Mouse (Mus musculus): ENCODE measurements at regions not wholly inside any gene's neighbourhood (a gene's known extent, or its start where the extent isn't known, plus 50 kb on each side); places are given as distances from the start of the nearest gene placed in this dataset.

GRCm38 (mm10) chr1:168991506-168992244 is 539.6 kb downstream of the Nuf2 start:
- no peak overlapping the region for H3K4me3 ChIP-seq (replicated peaks)
- no peak overlapping the region for H3K4me2 ChIP-seq
- 0 out of 2 replicates have a peak overlapping the region, but pooled peaks have one; percentile 48 for H3K27ac ChIP-seq
- ATAC-seq (ENCODE audit: low FRiP score), result no peak
- 60% methylated on average over 14 of the region's 14 CpGs for WGBS
- no peaks in the 10 kb centered on the region for H3K9me3 ChIP-seq
- H3K9ac ChIP-seq, result no peak overlapping the region
- H3K4me1 ChIP-seq, result peaks cover 8% of the 10 kb centered on the region; the same call in 1 of the 2 replicates
- no peaks in the 10 kb centered on the region for H3K27me3 ChIP-seq
- H3K36me3 ChIP-seq (replicated peaks), result no peaks in the 10 kb centered on the region

GRCm38 (mm10) chr1:168975037-168975698 is 543.1 kb upstream of the Pbx1 start:
- no peak overlapping the region for H3K4me3 ChIP-seq (replicated peaks)
- no peaks in the 10 kb centered on the region for H3K27me3 ChIP-seq
- 86% methylated on average over 8 of the region's 8 CpGs for WGBS
- ATAC-seq (ENCODE audit: low FRiP score), result no peak
- no peak overlapping the region for H3K27ac ChIP-seq
- H3K4me2 ChIP-seq, result no peak overlapping the region
- no peaks in the 10 kb centered on the region for H3K9me3 ChIP-seq
- no peaks in the 10 kb centered on the region for H3K4me1 ChIP-seq
- H3K36me3 ChIP-seq (replicated peaks), result no peaks in the 10 kb centered on the region
- no peak overlapping the region for H3K9ac ChIP-seq

GRCm38 (mm10) chr1:168969402-168969801 is 537.3 kb upstream of the Pbx1 start:
- Histone ChIP-seq H3K4me1 (peaks cover 8% of the 10 kb centered on the region), H3K4me2 (no peak overlapping the region), H3K27me3 (no peaks in the 10 kb centered on the region), H3K36me3 (replicated peaks) (no peaks in the 10 kb centered on the region), H3K27ac (no peak overlapping the region), H3K9me3 (no peaks in the 10 kb centered on the region), H3K4me3 (replicated peaks) (no peak overlapping the region), H3K9ac (no peak overlapping the region)
- 63% methylated on average over 5 of the region's 5 CpGs for WGBS
- ATAC-seq (ENCODE audit: low FRiP score), result no peak

GRCm38 (mm10) chr1:168967334-168967733 is 535.3 kb upstream of the Pbx1 start:
- Histone ChIP-seq H3K36me3 (replicated peaks) (no peaks in the 10 kb centered on the region), H3K27ac (no peak overlapping the region), H3K4me3 (replicated peaks) (no peak overlapping the region), H3K4me1 (peaks cover 9% of the 10 kb centered on the region), H3K9me3 (no peaks in the 10 kb centered on the region), H3K4me2 (no peak overlapping the region), H3K27me3 (no peaks in the 10 kb centered on the region), H3K9ac (no peak overlapping the region)
- ATAC-seq (ENCODE audit: low FRiP score), result no peak
- WGBS, result 86% methylated on average over 2 of the region's 2 CpGs

GRCm38 (mm10) chr1:168964467-168964904 is 532.4 kb upstream of the Pbx1 start:
- Histone ChIP-seq H3K9ac (no peak overlapping the region), H3K4me1 (peaks cover 9% of the 10 kb centered on the region), H3K4me2 (peak overlapping the region; percentile 15; the same call in 1 of the 2 replicates), H3K27ac (no peak overlapping the region), H3K27me3 (no peaks in the 10 kb centered on the region), H3K9me3 (no peaks in the 10 kb centered on the region), H3K4me3 (replicated peaks) (no peak overlapping the region), H3K36me3 (replicated peaks) (no peaks in the 10 kb centered on the region)
- 17% methylated on average over 6 of the region's 6 CpGs for WGBS
- ATAC-seq (ENCODE audit: low FRiP score), result peak; percentile 57; the same call in 1 of the 2 replicates

GRCm38 (mm10) chr1:168950947-168951346 is 518.9 kb upstream of the Pbx1 start:
- no peak overlapping the region for H3K4me3 ChIP-seq (replicated peaks)
- no peaks in the 10 kb centered on the region for H3K4me1 ChIP-seq
- H3K9ac ChIP-seq, result no peak overlapping the region
- H3K36me3 ChIP-seq (replicated peaks), result no peaks in the 10 kb centered on the region
- no peak for ATAC-seq (ENCODE audit: low FRiP score)
- no peak overlapping the region for H3K27ac ChIP-seq
- H3K9me3 ChIP-seq, result 0 out of 2 replicates have a peak, but pooled peaks cover 5% of the 10 kb centered on the region
- no peaks in the 10 kb centered on the region for H3K27me3 ChIP-seq
- H3K4me2 ChIP-seq, result no peak overlapping the region

- H3K36me3 ChIP-seq (replicated peaks), result no peaks in the 10 kb centered on the region
- H3K9me3 ChIP-seq, result no peaks in the 10 kb centered on the region
- no peak overlapping the region for H3K4me2 ChIP-seq
- H3K4me1 ChIP-seq, result peaks cover 6% of the 10 kb centered on the region
- no peak overlapping the region for H3K27ac ChIP-seq
- ATAC-seq (ENCODE audit: low FRiP score), result 0 out of 2 replicates have a peak, but pooled peaks have one; percentile 33
- H3K4me3 ChIP-seq (replicated peaks), result no peak overlapping the region
- no peaks in the 10 kb centered on the region for H3K27me3 ChIP-seq
- 21% methylated on average over 5 of the region's 5 CpGs for WGBS
- H3K9ac ChIP-seq, result no peak overlapping the region
Observed at GRCm38 (mm10) chr1:168924100-168924815, 492.2 kb upstream of the Pbx1 start.

- WGBS, result 69% methylated on average over 9 of the region's 9 CpGs
- no peak overlapping the region for H3K27ac ChIP-seq
Observed at GRCm38 (mm10) chr1:168918331-168919076, 486.4 kb upstream of the Pbx1 start.

GRCm38 (mm10) chr1:168908684-168909175 is 476.7 kb upstream of the Pbx1 start:
- Histone ChIP-seq H3K4me3 (replicated peaks) (no peak overlapping the region), H3K9me3 (no peaks in the 10 kb centered on the region), H3K4me1 (peaks cover 11% of the 10 kb centered on the region), H3K27me3 (peaks cover 18% of the 10 kb centered on the region), H3K27ac (peak overlapping the region; percentile 59; the same call in 1 of the 2 replicates), H3K36me3 (replicated peaks) (no peaks in the 10 kb centered on the region), H3K4me2 (no peak overlapping the region), H3K9ac (no peak overlapping the region)
- 16% methylated on average over 4 of the region's 4 CpGs for WGBS
- peak; percentile 95 for ATAC-seq (ENCODE audit: low FRiP score)

More at GRCm38 (mm10) chr1:168918331-168919076, 486.4 kb upstream of the Pbx1 start:
- no peaks in the 10 kb centered on the region for H3K36me3 ChIP-seq (replicated peaks)
- no peak overlapping the region for H3K4me3 ChIP-seq (replicated peaks)
- no peaks in the 10 kb centered on the region; the same call in 1 of the 2 replicates for H3K27me3 ChIP-seq
- H3K4me1 ChIP-seq, result no peaks in the 10 kb centered on the region; the same call in 1 of the 2 replicates
- H3K9ac ChIP-seq, result no peak overlapping the region
- no peak for ATAC-seq (ENCODE audit: low FRiP score)
- no peak overlapping the region for H3K4me2 ChIP-seq
- no peaks in the 10 kb centered on the region for H3K9me3 ChIP-seq

GRCm38 (mm10) chr1:168908192-168908591 is 476.1 kb upstream of the Pbx1 start:
- no peak overlapping the region for H3K4me2 ChIP-seq
- no peaks in the 10 kb centered on the region for H3K36me3 ChIP-seq (replicated peaks)
- peak; percentile 70; the same call in 1 of the 2 replicates for ATAC-seq (ENCODE audit: low FRiP score)
- peak overlapping the region; percentile 59; the same call in 1 of the 2 replicates for H3K27ac ChIP-seq
- H3K27me3 ChIP-seq, result peaks cover 18% of the 10 kb centered on the region
- H3K4me1 ChIP-seq, result peaks cover 11% of the 10 kb centered on the region
- H3K4me3 ChIP-seq (replicated peaks), result no peak overlapping the region
- 60% methylated on average over 6 of the region's 6 CpGs for WGBS
- H3K9ac ChIP-seq, result no peak overlapping the region
- H3K9me3 ChIP-seq, result no peaks in the 10 kb centered on the region

- Histone ChIP-seq H3K27ac (no peak overlapping the region), H3K27me3 (no peaks in the 10 kb centered on the region), H3K4me2 (no peak overlapping the region), H3K9ac (no peak overlapping the region), H3K4me3 (replicated peaks) (no peak overlapping the region), H3K9me3 (no peaks in the 10 kb centered on the region), H3K36me3 (replicated peaks) (no peaks in the 10 kb centered on the region), H3K4me1 (no peaks in the 10 kb centered on the region)
- 89% methylated on average over 2 of the region's 2 CpGs for WGBS
- ATAC-seq (ENCODE audit: low FRiP score), result no peak
Observed at GRCm38 (mm10) chr1:168898483-168898882, 466.4 kb upstream of the Pbx1 start.

Data from forebrain, embryonic 12.5 days (tissue).